Mouse (Mus musculus) kidney, embryonic 14.5 days (tissue): ENCODE results near the gene Rsrc1. TPM values are rescaled to one million over a fixed set of nuclear protein-coding genes. Genes with fewer than 3 reads are reported as not detected.

Source experiments
- ATAC-seq: fragments of 200-750 bp; cut with Nextera tagmentation; 2 replicates; pipeline ENCODE4 v1.8.0; 2017; ENCODE audit warnings: moderate number of reproducible peaks, mild to moderate bottlenecking, moderate TSS enrichment, moderate library complexity; ENCODE audit not compliant: low FRiP score, low TSS enrichment
- H3K27ac ChIP-seq: fragments of 300-500 bp; sonication (generic); 2 replicates; pipeline ENCODE4 v1.5.1; 2014; ENCODE audit warnings: low read depth, mild to moderate bottlenecking, low read length, moderate library complexity, mixed read lengths
- H3K27me3 ChIP-seq: fragments of 300-500 bp; sonication (generic); 2 replicates; pipeline ENCODE4 v1.6.1; 2014; ENCODE audit warnings: mild to moderate bottlenecking, low read length; ENCODE audit not compliant: control insufficient read depth, insufficient read depth
- H3K36me3 ChIP-seq: fragments of 300-500 bp; sonication (generic); 2 replicates; pipeline ENCODE4 v1.6.1; 2014; ENCODE audit warnings: low read length, mixed read lengths; ENCODE audit not compliant: control insufficient read depth, insufficient read depth
- H3K4me1 ChIP-seq: fragments of 300-500 bp; sonication (generic); 2 replicates; pipeline ENCODE4 v1.6.1; 2014; ENCODE audit warnings: low read length, mixed read lengths; ENCODE audit not compliant: control insufficient read depth, insufficient read depth
- H3K4me2 ChIP-seq: fragments of 300-500 bp; sonication (generic); replicated peaks from 2 replicates; pipeline ENCODE4 v1.6.1; 2014; ENCODE audit warnings: low read depth, mild to moderate bottlenecking, low read length
- H3K4me3 ChIP-seq: fragments of 300-500 bp; sonication (generic); 2 replicates; pipeline ENCODE4 v1.5.1; 2014; ENCODE audit warnings: mild to moderate bottlenecking, low read length
- H3K9ac ChIP-seq: fragments of 300-500 bp; sonication (generic); 2 replicates; pipeline ENCODE4 v1.6.1; 2014; ENCODE audit warnings: low read depth, mild to moderate bottlenecking, low read length, moderate library complexity
- H3K9me3 ChIP-seq: fragments of 300-500 bp; sonication (generic); 2 replicates; pipeline ENCODE4 v1.6.1; 2016; ENCODE audit warnings: low read length; ENCODE audit not compliant: control insufficient read depth
- WGBS: fragments of 180-500 bp; shearing (Covaris S2); extraction: QIAGEN DNeasy Blood & Tissue Kit; methylation state at CpG from one replicate; pipeline ENCODE4 v1.1.7; 2014; 5-methylcytosine and 5-hydroxymethylcytosine counted together
- polyA plus RNA-seq: library from polyadenylated mRNA; unstranded; fragments of >200 nt; fragmentation: Nextera tagmentation; extraction: Ambion mirVana; gene quantifications from 2 replicates; pipeline ENCODE4 v1.2.1, GENCODE M21; 2014

Rsrc1 gene
- polyA plus RNA-seq, 1 experiment from 2014 or later, result 38.5 TPM

DNA sequence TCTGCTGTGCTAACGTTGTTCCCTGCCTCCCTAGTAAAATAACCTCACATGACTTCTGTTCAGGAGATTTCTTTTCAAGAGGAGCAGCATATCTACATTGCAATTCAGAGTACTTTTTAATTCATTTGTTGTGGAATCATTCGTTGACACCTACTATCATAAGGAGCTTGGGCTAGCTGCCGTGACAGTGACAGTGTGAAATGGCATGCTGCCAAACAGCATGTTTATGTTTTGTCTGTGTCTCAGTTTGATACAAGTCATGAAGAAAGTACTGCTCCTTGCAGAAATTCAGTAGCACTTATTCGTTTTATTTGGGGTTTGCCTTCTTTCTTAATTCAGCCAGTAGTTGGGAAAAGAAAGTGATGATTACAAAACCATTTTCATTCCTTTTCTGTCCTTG is 303.7 kb downstream of the Rsrc1 start:
- Histone ChIP-seq H3K9ac (no peak overlapping the region), H3K27ac (no peak overlapping the region), H3K4me2 (no peak overlapping the region), H3K27me3 (no peaks in the 10 kb centered on the region), H3K9me3 (no peaks in the 10 kb centered on the region), H3K4me1 (no peaks in the 10 kb centered on the region), H3K36me3 (no peaks in the 10 kb centered on the region), H3K4me3 (no peak overlapping the region)
- 70% methylated on average over 4 of the region's 4 CpGs for WGBS
- no peak for ATAC-seq

DNA sequence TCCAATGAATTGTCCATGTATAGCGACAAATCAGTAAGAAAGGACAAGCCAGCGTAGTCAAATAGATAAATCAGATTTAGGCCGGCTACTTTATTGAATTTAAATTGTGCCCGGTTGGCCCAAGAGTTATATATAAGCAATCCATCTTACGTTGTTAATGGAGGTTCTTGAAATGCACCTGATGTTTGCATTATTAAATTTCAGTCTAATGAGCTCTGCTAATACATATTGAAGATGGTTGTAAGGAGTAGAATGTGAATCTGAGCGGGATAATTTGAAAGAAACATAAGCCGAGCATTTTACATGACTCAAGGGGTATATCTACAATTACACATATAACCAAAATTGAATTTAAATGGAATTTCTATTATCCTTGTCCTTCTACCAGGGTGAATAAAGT is 307.5 kb downstream of the Rsrc1 start:
- H3K27me3 ChIP-seq, result no peaks in the 10 kb centered on the region
- H3K9ac ChIP-seq, result no peak overlapping the region
- H3K4me1 ChIP-seq, result no peaks in the 10 kb centered on the region
- no peak overlapping the region for H3K27ac ChIP-seq
- H3K4me3 ChIP-seq, result no peak overlapping the region
- 95% methylated on average over 7 of the region's 7 CpGs for WGBS
- no peak overlapping the region for H3K4me2 ChIP-seq
- ATAC-seq, result no peak
- no peaks in the 10 kb centered on the region for H3K9me3 ChIP-seq
- H3K36me3 ChIP-seq, result no peaks in the 10 kb centered on the region

GRCm38 (mm10) chr3:67289482-67289881 is 308.3 kb downstream of the Rsrc1 start:
- no peaks in the 10 kb centered on the region for H3K4me1 ChIP-seq
- no peak overlapping the region for H3K4me3 ChIP-seq
- H3K27me3 ChIP-seq, result no peaks in the 10 kb centered on the region
- WGBS, result 91% methylated on average over 6 of the region's 6 CpGs
- H3K4me2 ChIP-seq, result no peak overlapping the region
- no peak overlapping the region for H3K9ac ChIP-seq
- ATAC-seq, result no peak
- H3K27ac ChIP-seq, result no peak overlapping the region
- no peaks in the 10 kb centered on the region for H3K36me3 ChIP-seq
- H3K9me3 ChIP-seq, result no peaks in the 10 kb centered on the region

GRCm38 (mm10) chr3:67308725-67309124 is 327.5 kb downstream of the Rsrc1 start:
- no peak for ATAC-seq
- 91% methylated on average over 1 of the region's 2 CpGs for WGBS
- H3K27me3 ChIP-seq, result no peaks in the 10 kb centered on the region

DNA sequence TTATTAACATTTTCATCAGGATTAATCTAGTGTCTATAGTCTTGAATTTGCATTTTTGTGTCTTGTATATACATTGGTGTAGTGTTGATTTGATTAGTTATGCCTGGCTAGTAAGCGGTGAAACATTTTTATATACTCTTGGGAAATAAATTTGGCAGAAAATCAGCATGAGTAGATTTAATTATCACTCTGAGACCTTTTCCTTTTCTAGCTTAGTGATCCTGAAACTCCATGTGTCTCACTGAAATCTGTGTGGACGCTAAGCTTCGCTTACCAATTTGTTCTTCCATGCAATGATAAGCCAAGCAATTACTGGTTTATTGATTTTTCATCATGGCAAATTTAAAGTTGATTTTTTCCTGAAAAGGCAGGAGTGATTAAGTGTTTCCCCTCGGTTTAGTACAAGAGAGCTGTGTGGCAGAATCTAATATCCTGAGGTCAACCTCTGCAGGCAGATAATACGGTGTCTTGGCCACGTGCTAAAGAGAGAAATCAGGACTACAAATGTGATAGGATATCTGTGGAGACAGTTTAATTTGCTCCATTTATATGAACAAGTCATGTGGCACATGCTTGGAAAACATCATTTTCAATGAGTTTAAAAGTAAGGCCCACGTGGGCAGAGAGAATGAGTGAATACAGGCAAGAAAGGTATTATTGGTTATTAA is 328.6 kb downstream of the Rsrc1 start:
- H3K27ac ChIP-seq, result no peak overlapping the region
- no peaks in the 10 kb centered on the region for H3K27me3 ChIP-seq
- ATAC-seq, result no peak
- no peak overlapping the region for H3K9ac ChIP-seq
- no peak overlapping the region for H3K4me2 ChIP-seq
- H3K9me3 ChIP-seq, result no peaks in the 10 kb centered on the region
- WGBS, result 55% methylated on average over 7 of the region's 7 CpGs
- H3K36me3 ChIP-seq, result no peaks in the 10 kb centered on the region
- H3K4me1 ChIP-seq, result no peaks in the 10 kb centered on the region
- no peak overlapping the region for H3K4me3 ChIP-seq

More at GRCm38 (mm10) chr3:67308725-67309124, 327.5 kb downstream of the Rsrc1 start:
- H3K4me1 ChIP-seq, result no peaks in the 10 kb centered on the region
- no peaks in the 10 kb centered on the region for H3K36me3 ChIP-seq
- H3K9ac ChIP-seq, result no peak overlapping the region
- no peak overlapping the region for H3K4me3 ChIP-seq
- H3K27ac ChIP-seq, result no peak overlapping the region
- no peak overlapping the region for H3K4me2 ChIP-seq
- no peaks in the 10 kb centered on the region for H3K9me3 ChIP-seq

DNA sequence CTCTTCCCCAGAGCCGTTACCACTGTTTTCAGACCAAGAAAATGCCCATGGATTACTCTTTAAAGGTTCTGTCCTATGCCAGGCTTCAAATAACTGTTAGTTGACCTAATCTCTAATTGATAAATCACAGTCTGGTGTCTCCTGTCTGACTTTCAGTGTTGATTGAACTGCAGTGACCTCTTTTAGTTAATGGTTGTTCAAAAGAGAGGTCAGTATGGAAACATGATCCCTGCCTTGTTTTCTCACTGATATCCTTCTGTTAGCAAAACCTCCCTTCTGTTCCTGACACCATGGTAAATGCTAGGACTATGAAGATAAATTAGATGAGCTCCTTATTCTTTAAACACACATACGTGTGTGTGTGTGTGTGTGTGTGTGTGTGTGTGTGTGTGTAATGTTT is 330.2 kb downstream of the Rsrc1 start:
- no peak for ATAC-seq
- Histone ChIP-seq H3K4me1 (no peaks in the 10 kb centered on the region), H3K9me3 (no peaks in the 10 kb centered on the region), H3K36me3 (no peaks in the 10 kb centered on the region), H3K27me3 (no peaks in the 10 kb centered on the region), H3K4me3 (no peak overlapping the region), H3K27ac (no peak overlapping the region), H3K4me2 (no peak overlapping the region), H3K9ac (no peak overlapping the region)
- WGBS, result 30% methylated on average over 2 of the region's 2 CpGs

GRCm38 (mm10) chr3:67322422-67322821 is 341.2 kb downstream of the Rsrc1 start:
- H3K4me2 ChIP-seq, result no peak overlapping the region
- no peak overlapping the region for H3K9ac ChIP-seq
- no peaks in the 10 kb centered on the region for H3K27me3 ChIP-seq
- no peaks in the 10 kb centered on the region for H3K36me3 ChIP-seq
- WGBS, result 80% methylated on average over 4 of the region's 4 CpGs
- H3K27ac ChIP-seq, result no peak overlapping the region
- no peak overlapping the region for H3K4me3 ChIP-seq
- H3K4me1 ChIP-seq, result no peaks in the 10 kb centered on the region
- ATAC-seq, result no peak
- H3K9me3 ChIP-seq, result no peaks in the 10 kb centered on the region

DNA sequence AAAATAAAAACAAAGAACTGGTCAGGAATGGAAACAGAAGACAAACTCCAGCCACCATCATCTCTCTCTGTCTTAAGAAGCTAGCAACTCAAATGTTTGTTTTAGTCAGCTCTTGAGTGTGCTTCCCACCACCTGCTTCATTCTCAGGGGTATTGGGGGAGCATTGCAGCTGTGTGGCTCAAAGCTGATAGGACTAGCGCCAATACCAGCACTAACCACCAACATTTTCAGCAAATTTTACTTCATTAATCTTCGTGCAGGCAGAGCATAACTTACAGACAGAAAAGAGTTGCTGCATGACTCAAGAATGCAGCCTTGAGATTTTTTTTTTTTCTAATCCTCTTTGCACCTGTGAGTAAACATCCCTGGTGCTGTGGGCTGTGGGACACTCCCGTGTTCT is 358.4 kb downstream of the Rsrc1 start:
- H3K4me1 ChIP-seq, result no peaks in the 10 kb centered on the region
- H3K27me3 ChIP-seq, result no peaks in the 10 kb centered on the region
- no peak for ATAC-seq
- H3K36me3 ChIP-seq, result no peaks in the 10 kb centered on the region
- no peak overlapping the region for H3K9ac ChIP-seq
- WGBS, result 79% methylated on average over 3 of the region's 3 CpGs
- no peak overlapping the region for H3K4me2 ChIP-seq
- H3K4me3 ChIP-seq, result no peak overlapping the region
- no peak overlapping the region for H3K27ac ChIP-seq
- H3K9me3 ChIP-seq, result no peaks in the 10 kb centered on the region

GRCm38 (mm10) chr3:67340921-67341320 is 359.7 kb downstream of the Rsrc1 start:
- Histone ChIP-seq H3K4me2 (no peak overlapping the region), H3K9me3 (no peaks in the 10 kb centered on the region), H3K27ac (no peak overlapping the region), H3K4me1 (no peaks in the 10 kb centered on the region), H3K9ac (no peak overlapping the region), H3K36me3 (no peaks in the 10 kb centered on the region), H3K4me3 (no peak overlapping the region), H3K27me3 (no peaks in the 10 kb centered on the region)
- 91% methylated on average over 7 of the region's 7 CpGs for WGBS
- no peak for ATAC-seq
